Mouse (Mus musculus) adrenal gland, postnatal 14 days (tissue): ENCODE results near the gene Tmx1. TPM values are rescaled to one million over a fixed set of nuclear protein-coding genes. Genes with fewer than 3 reads are reported as not detected.
A peak's percentile ranks its signal among the peaks of the same experiment; 100 is the strongest.

ENCODE experiments used
- DNase-seq: peaks from one replicate; pipeline ENCODE4 v3.0.0; 2021; ENCODE audit warnings: mixed read lengths
- long read RNA-seq, 2 experiments: library from polyadenylated mRNA; stranded (forward); transcript quantifications; one replicate each; pipeline ENCODE4 v2.0.0; 2021
- total RNA-seq: library from RNA; stranded (reverse); gene quantifications from 2 replicates; pipeline ENCODE4 v1.2.3, GENCODE M21; 2021

The Tmx1 gene
- 44.2 and 51.4 TPM in 2 replicates for total RNA-seq
- long read RNA-seq, experiment 1, transcript Tmx1-201 (8 exons, 2,795 nt), result major isoform, 64 of 73 reads
- long read RNA-seq, experiment 1, partial matches to known transcripts, result 0 of 73 reads
- long read RNA-seq, experiment 1, other reads (novel, unspliced or antisense), result 9 of 73 reads
- long read RNA-seq, experiment 2, transcript Tmx1-201 (8 exons, 2,795 nt), result major isoform, 24 of 30 reads
- long read RNA-seq, experiment 2, partial matches to known transcripts, result 0 of 30 reads
- long read RNA-seq, experiment 2, other reads (novel, unspliced or antisense), result 6 of 30 reads

GRCm38 (mm10) chr12:70452726-70453645 is at the start of gene Tmx1:
Gene Tmx1, plus strand, starts transcription at chr12:70453095.
- peak; percentile 100 for DNase-seq

GRCm38 (mm10) chr12:70404327-70404726 is 48.6 kb upstream of the Tmx1 start:
- DNase-seq, result no peak

- DNase-seq, result no peak
These were observed 44.5 kb upstream of the Tmx1 start for GRCm38 (mm10) chr12:70408396-70408795.

- no peak for DNase-seq
These were observed 43.3 kb upstream of the Tmx1 start for GRCm38 (mm10) chr12:70409600-70409999.

- peak; percentile 34 for DNase-seq
These were observed 32.7 kb upstream of the Tmx1 start for GRCm38 (mm10) chr12:70420216-70420615.

GRCm38 (mm10) chr12:70421028-70421427 is 31.9 kb upstream of the Tmx1 start:
- no peak for DNase-seq

- no peak for DNase-seq
These were observed 30.4 kb upstream of the Tmx1 start for GRCm38 (mm10) chr12:70422322-70423118.

GRCm38 (mm10) chr12:70427885-70428284 is 25.0 kb upstream of the Tmx1 start:
- no peak for DNase-seq

GRCm38 (mm10) chr12:70429637-70430036 is 23.3 kb upstream of the Tmx1 start:
- DNase-seq, result no peak

GRCm38 (mm10) chr12:70430307-70430950 is 22.5 kb upstream of the Tmx1 start:
- peak; percentile 67 for DNase-seq

GRCm38 (mm10) chr12:70431428-70431827 is 21.5 kb upstream of the Tmx1 start:
- peak; percentile 18 for DNase-seq

GRCm38 (mm10) chr12:70449961-70450360 is 2.9 kb upstream of the Tmx1 start:
- no peak for DNase-seq

- DNase-seq, result no peak
These were observed 1.4 kb upstream of the Tmx1 start for GRCm38 (mm10) chr12:70451533-70451932.

GRCm38 (mm10) chr12:70452143-70452542 is 752 bp upstream of the Tmx1 start:
- DNase-seq, result no peak

- no peak for DNase-seq
These were observed 2.3 kb downstream of the Tmx1 start for GRCm38 (mm10) chr12:70455226-70455625.

GRCm38 (mm10) chr12:70459546-70459945 is 6.7 kb downstream of the Tmx1 start:
- DNase-seq, result no peak

GRCm38 (mm10) chr12:70464016-70464415 is 11.1 kb downstream of the Tmx1 start:
- DNase-seq, result no peak

GRCm38 (mm10) chr12:70475336-70475735 is 22.4 kb downstream of the Tmx1 start:
- no peak for DNase-seq

- no peak for DNase-seq
These were observed 24.1 kb downstream of the Tmx1 start for GRCm38 (mm10) chr12:70476884-70477576.

GRCm38 (mm10) chr12:70477593-70478287 is 24.8 kb downstream of the Tmx1 start:
- DNase-seq, result peak; percentile 64

- DNase-seq, result no peak
These were observed 33.1 kb downstream of the Tmx1 start for GRCm38 (mm10) chr12:70485956-70486355.
